Mouse (Mus musculus) cerebellum, adult 9-10 months (tissue): ENCODE data around the gene D5Ertd579e.
"Not testable (repeated sequence)": the region's sequence is repeated elsewhere in the genome, so short reads cannot be mapped to it uniquely, and the experiment has no call there.

Source experiments
- DNase-seq: peaks from one replicate; pipeline ENCODE4 v3.0.0; 2022

D5Ertd579e gene

GRCm38 (mm10) chr5:36678799-36679198 lies 17.0 kb downstream of the D5Ertd579e start:
- DNase-seq: no peak

GRCm38 (mm10) chr5:36677907-36678306 lies 17.9 kb downstream of the D5Ertd579e start:
- no peak for DNase-seq

- no peak for DNase-seq
These were observed 20.4 kb downstream of the D5Ertd579e start for GRCm38 (mm10) chr5:36675466-36675865.

GRCm38 (mm10) chr5:36674658-36675433 lies 21.0 kb downstream of the D5Ertd579e start:
- no peak for DNase-seq

GRCm38 (mm10) chr5:36669021-36670008 lies 26.5 kb downstream of the D5Ertd579e start:
- no peak for DNase-seq

- DNase-seq: no peak
These were observed 27.3 kb downstream of the D5Ertd579e start for GRCm38 (mm10) chr5:36668572-36668971.

GRCm38 (mm10) chr5:36667986-36668385 lies 27.8 kb downstream of the D5Ertd579e start:
- DNase-seq: not testable (repeated sequence)

- no peak for DNase-seq
These were observed 28.7 kb downstream of the D5Ertd579e start for GRCm38 (mm10) chr5:36667165-36667564.

- not testable (repeated sequence) for DNase-seq
These were observed 29.1 kb downstream of the D5Ertd579e start for GRCm38 (mm10) chr5:36666699-36667098.

- no peak for DNase-seq
These were observed 32.5 kb downstream of the D5Ertd579e start for GRCm38 (mm10) chr5:36663329-36663728.

GRCm38 (mm10) chr5:36660977-36661760 lies 34.7 kb downstream of the D5Ertd579e start:
- not testable (repeated sequence) for DNase-seq

- no peak for DNase-seq
These were observed 70.2 kb downstream of the D5Ertd579e start for GRCm38 (mm10) chr5:36625612-36626011.

GRCm38 (mm10) chr5:36623670-36624069 lies 72.2 kb downstream of the D5Ertd579e start:
- no peak for DNase-seq

GRCm38 (mm10) chr5:36621058-36621449 lies 74.8 kb downstream of the D5Ertd579e start:
- DNase-seq: no peak

GRCm38 (mm10) chr5:36620409-36621057 lies 75.3 kb downstream of the D5Ertd579e start:
- no peak for DNase-seq

- peak; percentile 29 for DNase-seq
These were observed 76.9 kb downstream of the D5Ertd579e start for GRCm38 (mm10) chr5:36618890-36619289.

GRCm38 (mm10) chr5:36618356-36618755 lies 77.5 kb downstream of the D5Ertd579e start:
- DNase-seq: no peak

GRCm38 (mm10) chr5:36614124-36614523 lies 81.7 kb downstream of the D5Ertd579e start:
- no peak for DNase-seq

GRCm38 (mm10) chr5:36608939-36609499 lies 86.8 kb downstream of the D5Ertd579e start:
- DNase-seq: no peak

- DNase-seq: peak; percentile 62
These were observed 92.8 kb downstream of the D5Ertd579e start for GRCm38 (mm10) chr5:36603031-36603430.

- no peak for DNase-seq
These were observed 93.8 kb downstream of the D5Ertd579e start for GRCm38 (mm10) chr5:36602028-36602427.

GRCm38 (mm10) chr5:36601492-36601891 lies 94.3 kb downstream of the D5Ertd579e start:
- no peak for DNase-seq
